Mouse (Mus musculus) hindlimb bud, embryonic 11.5 days (tissue): Measurements from ENCODE around the gene Larp4b.

Experiments
- DNase-seq: peaks from one replicate; pipeline ENCODE4 v3.0.0-alpha.2; 2012; ENCODE audit warnings: low read depth, low spot score; ENCODE audit errors: extremely low spot score

The Larp4b gene

DNA sequence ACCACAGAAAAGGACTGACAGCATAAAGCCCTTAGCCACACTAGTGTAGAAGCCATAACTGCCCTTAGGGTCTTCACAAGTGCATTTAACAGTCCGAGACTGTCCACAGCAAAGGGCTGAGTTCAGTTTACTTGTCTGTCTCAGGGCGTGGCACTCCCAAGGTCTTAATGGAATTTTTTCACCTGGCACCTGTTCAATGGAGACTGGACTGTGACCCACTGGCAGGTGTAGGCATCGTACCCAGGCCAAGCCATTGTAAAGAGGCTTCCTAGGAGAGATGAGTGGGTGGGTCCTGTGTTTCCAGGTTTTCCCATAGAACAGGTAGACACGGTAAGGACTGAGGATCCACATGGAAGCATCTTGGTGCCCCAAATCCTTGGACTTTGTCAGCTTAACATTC lies 84.6 kb downstream of the Larp4b start:
- no peak for DNase-seq

GRCm38 (mm10) chr13:9178718-9179117 lies 85.0 kb downstream of the Larp4b start:
- no peak for DNase-seq

DNA sequence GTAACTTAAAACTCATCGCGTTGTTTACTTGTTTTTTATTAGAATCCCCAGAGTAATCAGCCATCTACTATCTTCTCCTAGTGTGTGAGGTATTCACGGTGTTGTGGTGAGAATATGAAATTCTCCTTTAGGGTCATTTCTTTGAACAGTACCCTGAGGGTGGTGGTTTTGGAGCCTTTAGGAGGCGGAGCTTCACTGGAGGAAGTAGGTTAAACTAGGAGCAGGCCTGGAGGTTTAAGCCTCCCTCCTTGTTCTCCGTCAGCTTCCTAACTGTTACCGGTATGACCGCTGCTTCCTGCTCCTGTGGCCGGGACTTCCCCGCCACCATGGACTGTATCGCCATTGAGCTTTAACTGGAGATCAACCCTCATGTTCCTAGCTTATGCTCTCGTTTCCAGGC lies 86.5 kb downstream of the Larp4b start:
- no peak for DNase-seq

GRCm38 (mm10) chr13:9181106-9181505 lies 87.4 kb downstream of the Larp4b start:
- no peak for DNase-seq

- peak; percentile 52 for DNase-seq
Observed at GRCm38 (mm10) chr13:9181666-9182264, 88.1 kb downstream of the Larp4b start.

DNA sequence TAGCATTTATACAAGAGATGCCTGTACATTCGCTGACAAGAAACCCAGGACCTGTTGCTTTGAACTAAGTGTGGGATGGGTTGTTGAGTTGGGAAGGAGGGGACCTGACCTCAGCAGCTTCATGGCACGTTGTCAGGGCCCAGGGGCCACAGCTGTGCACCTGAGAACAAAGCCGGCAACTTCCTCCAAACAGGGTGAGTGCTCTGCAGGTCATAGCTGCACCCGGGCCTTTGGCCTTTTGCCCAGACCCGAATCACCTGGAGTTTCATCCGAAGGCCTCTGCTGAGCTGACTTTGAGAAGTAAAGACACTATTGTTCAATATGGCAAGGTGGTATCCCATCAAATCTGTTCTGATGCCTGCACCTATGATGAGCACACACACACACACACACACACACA lies 90.6 kb downstream of the Larp4b start:
- DNase-seq, result no peak

- DNase-seq, result no peak
Observed at GRCm38 (mm10) chr13:9184716-9185115, 91.0 kb downstream of the Larp4b start.

DNA sequence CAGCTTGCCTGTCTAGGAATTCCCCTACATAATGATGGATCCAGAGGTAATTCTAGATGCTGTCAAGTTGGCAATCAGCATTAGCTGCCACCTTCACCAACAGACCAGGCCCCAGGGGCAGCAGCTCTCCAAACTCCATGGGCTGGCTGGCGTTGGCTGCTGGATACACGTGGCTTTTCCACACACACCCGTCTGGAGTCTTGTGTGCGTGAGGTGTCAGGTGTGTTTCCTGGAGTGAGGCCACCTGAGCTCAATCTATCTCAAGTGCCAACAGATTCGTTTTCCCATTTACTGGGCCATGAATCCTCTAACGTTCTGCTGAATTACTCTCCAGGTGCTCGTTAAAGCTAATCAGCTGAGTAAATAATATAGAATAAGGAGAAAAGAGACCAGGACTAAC lies 93.5 kb downstream of the Larp4b start:
- no peak for DNase-seq

GRCm38 (mm10) chr13:9187566-9188530 lies 94.2 kb downstream of the Larp4b start:
- no peak for DNase-seq

DNA sequence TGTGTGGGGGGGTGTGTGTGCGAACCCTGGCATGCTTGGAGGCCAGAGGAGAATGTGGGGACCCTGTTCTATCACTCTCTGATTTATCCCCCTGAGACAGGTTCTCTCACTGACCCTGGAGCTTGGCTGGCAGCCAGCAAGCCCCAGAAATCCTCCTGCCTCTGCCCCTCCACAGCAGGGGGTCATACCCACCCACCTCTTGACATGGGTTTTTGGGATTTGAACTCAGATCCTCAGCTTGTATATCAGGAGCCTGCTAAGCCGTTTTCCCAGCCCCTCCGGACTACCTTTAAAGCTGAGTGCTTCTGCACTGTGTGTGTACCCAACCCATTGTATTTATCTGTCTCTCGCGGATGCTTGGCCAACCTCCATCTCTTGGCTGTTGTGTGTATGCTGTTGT lies 95.8 kb downstream of the Larp4b start:
- DNase-seq, result no peak

DNA sequence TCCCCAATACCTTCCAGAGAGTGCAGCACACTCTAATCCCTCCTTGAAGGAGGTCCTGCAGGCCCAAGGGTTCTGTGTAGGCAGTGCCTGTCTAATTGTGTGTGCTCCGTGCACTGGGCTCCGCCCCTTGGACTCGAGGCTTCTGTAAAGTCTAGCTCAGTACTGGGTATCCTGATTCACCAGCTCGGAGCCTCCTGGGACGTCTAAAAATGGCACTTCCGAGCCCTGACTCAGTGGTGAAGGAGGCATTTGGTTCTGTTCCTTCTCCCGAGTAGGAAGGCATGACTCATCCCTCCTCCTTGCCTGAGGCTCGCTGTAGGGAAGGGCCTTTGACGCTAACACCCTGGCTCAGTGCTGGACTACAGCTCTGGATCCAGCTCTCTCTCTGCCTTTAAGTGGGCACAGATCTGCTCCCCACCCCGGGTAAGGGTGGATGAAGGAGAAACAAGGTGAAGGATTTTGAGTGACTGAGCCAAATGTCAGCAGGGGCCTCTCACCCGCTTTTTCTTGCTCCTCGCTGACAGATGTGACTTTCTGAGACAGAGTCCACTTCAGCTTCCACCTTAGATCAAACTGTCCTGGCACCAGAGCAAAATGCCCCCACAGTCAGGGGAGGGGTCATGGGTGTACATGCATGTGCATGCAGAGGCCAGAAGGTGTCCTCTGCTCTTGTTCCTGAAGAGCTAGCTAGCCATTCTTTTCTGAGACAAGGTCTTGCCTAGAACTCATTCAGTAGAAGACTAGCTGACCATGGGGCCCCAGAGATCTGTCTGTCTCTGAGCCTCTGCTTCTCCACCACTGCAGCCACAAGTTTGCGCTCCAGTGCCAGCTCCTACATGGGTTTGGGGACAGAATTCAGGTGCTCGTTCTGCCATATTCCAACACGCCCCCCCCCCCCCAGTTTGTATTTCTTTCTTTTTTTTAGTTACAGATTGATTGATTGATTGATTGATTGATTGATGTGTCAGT lies 97.8 kb downstream of the Larp4b start:
- DNase-seq, result no peak

- no peak for DNase-seq
Observed at GRCm38 (mm10) chr13:9192797-9193330, 99.2 kb downstream of the Larp4b start.

GRCm38 (mm10) chr13:9194656-9195055 lies 101.0 kb downstream of the Larp4b start:
- DNase-seq, result no peak

DNA sequence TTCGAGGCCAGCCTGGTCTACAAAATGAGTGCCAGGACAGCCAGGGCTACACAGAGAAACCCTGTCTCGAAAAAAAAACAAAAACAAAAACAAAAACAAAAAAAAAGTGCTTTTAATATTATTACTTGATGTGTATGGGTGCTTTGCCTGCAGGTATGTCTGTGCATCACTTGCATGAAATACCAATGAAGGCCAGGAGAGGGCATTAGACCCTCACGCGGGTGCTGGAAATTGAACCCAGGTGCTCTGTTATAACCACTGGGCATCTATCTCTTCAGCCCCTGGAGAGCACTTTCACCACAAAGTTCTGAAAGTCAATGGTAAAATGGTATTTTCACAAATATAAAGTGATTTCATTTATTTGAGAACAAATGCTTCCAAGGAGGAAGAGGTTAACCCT lies 101.9 kb downstream of the Larp4b start:
- no peak for DNase-seq

GRCm38 (mm10) chr13:9198106-9198505 lies 104.4 kb downstream of the Larp4b start:
- no peak for DNase-seq

GRCm38 (mm10) chr13:9198728-9199464 lies 105.2 kb downstream of the Larp4b start:
- DNase-seq, result no peak

- no peak for DNase-seq
Observed at GRCm38 (mm10) chr13:9199465-9199844, 105.8 kb downstream of the Larp4b start.

- no peak for DNase-seq
Observed at GRCm38 (mm10) chr13:9222761-9223405, 129.2 kb downstream of the Larp4b start.
